8 mouse cellular contexts compared by ENCODE assay signal in genomic region chr4:136206033-136206893, GRCm38 (mm10). TPM values are rescaled to one million over a fixed set of nuclear protein-coding genes. Genes with fewer than 3 reads are reported as not detected.
DNase-seq lines count a peak whose midpoint lies in the region; ATAC-seq and TF ChIP-seq lines count a peak whose summit lies in the region.

Gene Asap3, plus strand, starts transcription at chr4:136206365.

- peak within 1 kb of the TSS; percentile 66 for H3K9ac ChIP-seq in forebrain, embryonic 15.5 days (replicated peaks)
- H3K9ac ChIP-seq in lung, embryonic 14.5 days, result peak within 1 kb of the TSS; percentile 58

- H3K4me2 ChIP-seq in forebrain, embryonic 15.5 days (replicated peaks), result peak within 1 kb of the TSS; percentile 92
- H3K4me2 ChIP-seq in lung, embryonic 14.5 days, result peak within 1 kb of the TSS; percentile 84

- DNase-seq in ES-CJ7 (ENCODE audit: low read depth, low spot score), result peak; percentile 97
- peak; percentile 51 for DNase-seq in cerebellum, adult 11 months
- DNase-seq in heart, postnatal 25 days (ENCODE audit: low spot score), result peak; percentile 90
- peak; percentile 77 to 82 for DNase-seq in layer of hippocampus, adult 2 months (ENCODE audit: low spot score in 2 of 2)
- DNase-seq in lung, embryonic 14.5 days, result peak; percentile 99
- DNase-seq in thymus, adult 2 months, result peak; percentile 91

- peak; percentile 40 for TF ChIP-seq CTCF in layer of hippocampus, adult 2 months (conservative IDR thresholded peaks at IDR 0.05)
- TF ChIP-seq CTCF in lung, embryonic 14.5 days (IDR thresholded peaks at IDR 0.05; ENCODE audit: low read depth), result no peak
- TF ChIP-seq CTCF in olfactory bulb, adult 2 months (IDR thresholded peaks at IDR 0.05; ENCODE audit: insufficient read depth, low read depth, low read length), result no peak
- no peak for TF ChIP-seq CTCF in thymus, adult 2 months (IDR thresholded peaks at IDR 0.05; ENCODE audit: borderline replicate concordance, control insufficient read depth, extremely low read depth, insufficient read depth, low read length, poor library complexity)

- peak within 1 kb of the TSS; percentile 55 for H3K4me3 ChIP-seq in forebrain, embryonic 15.5 days
- peak within 1 kb of the TSS; percentile 72 for H3K4me3 ChIP-seq in layer of hippocampus, adult 2 months
- peak within 1 kb of the TSS; percentile 53 for H3K4me3 ChIP-seq in lung, embryonic 14.5 days (ENCODE audit: low read depth, low read length)
- peak within 1 kb of the TSS; percentile 52 for H3K4me3 ChIP-seq in olfactory bulb, adult 2 months (ENCODE audit: insufficient read depth, low read depth, low read length)
- peak within 1 kb of the TSS; percentile 50 for H3K4me3 ChIP-seq in thymus, adult 2 months (ENCODE audit: control insufficient read depth, insufficient read depth, low read length)

- H3K27ac ChIP-seq in forebrain, embryonic 15.5 days (replicated peaks), result 0 out of 2 replicates have a peak within 1 kb of the TSS, but pooled peaks have one; percentile 6
- H3K27ac ChIP-seq in layer of hippocampus, adult 2 months, result peak within 1 kb of the TSS; percentile 69
- H3K27ac ChIP-seq in lung, embryonic 14.5 days (ENCODE audit: low read depth), result peak within 1 kb of the TSS; percentile 48; the same call in 1 of the 2 replicates
- H3K27ac ChIP-seq in olfactory bulb, adult 2 months (ENCODE audit: insufficient read depth, low read depth, low read length), result no peak within 1 kb of the TSS
- H3K27ac ChIP-seq in thymus, adult 2 months (ENCODE audit: control insufficient read depth, insufficient read depth, low read length), result no peak within 1 kb of the TSS

- H3K36me3 ChIP-seq in forebrain, embryonic 15.5 days, result no peaks in the 10 kb centered on the region
- H3K36me3 ChIP-seq in lung, embryonic 14.5 days (ENCODE audit: insufficient read depth), result no peaks in the 10 kb centered on the region
- H3K36me3 ChIP-seq in thymus, adult 2 months (ENCODE audit: control insufficient read depth, insufficient read depth, low read length), result no peaks in the 10 kb centered on the region

- no peaks in the 10 kb centered on the region for H3K27me3 ChIP-seq in forebrain, embryonic 15.5 days
- H3K27me3 ChIP-seq in lung, embryonic 14.5 days (ENCODE audit: insufficient read depth, low read length), result no peaks in the 10 kb centered on the region
- peaks cover 2% of the 10 kb centered on the region; the same call in 1 of the 2 replicates for H3K27me3 ChIP-seq in thymus, adult 2 months (ENCODE audit: control insufficient read depth, insufficient read depth, low read length)

- no peaks in the 10 kb centered on the region for H3K9me3 ChIP-seq in forebrain, embryonic 15.5 days
- H3K9me3 ChIP-seq in lung, embryonic 14.5 days (ENCODE audit: low read depth, low read length), result no peaks in the 10 kb centered on the region

- peaks cover 12% of the 10 kb centered on the region for H3K4me1 ChIP-seq in forebrain, embryonic 15.5 days
- H3K4me1 ChIP-seq in lung, embryonic 14.5 days (ENCODE audit: insufficient read depth), result 0 out of 2 replicates have a peak, but pooled peaks cover 10% of the 10 kb centered on the region
- peaks cover 13% of the 10 kb centered on the region for H3K4me1 ChIP-seq in olfactory bulb, adult 2 months (ENCODE audit: control insufficient read depth, insufficient read depth, low read length)
- H3K4me1 ChIP-seq in thymus, adult 2 months (replicated peaks; ENCODE audit: control insufficient read depth, insufficient read depth, low read length), result peaks cover 14% of the 10 kb centered on the region

- intact Hi-C loops in heart, postnatal 25 days (cut with DNase I), result no loop called here

- no peak for TF ChIP-seq POLR2A in olfactory bulb, adult 2 months (IDR thresholded peaks at IDR 0.05; ENCODE audit: insufficient read depth, low read depth, low read length)
- no peak for TF ChIP-seq POLR2A in thymus, adult 2 months (IDR thresholded peaks at IDR 0.05; ENCODE audit: control insufficient read depth, extremely low read depth, insufficient read depth, low read length, poor library complexity)

- under 1% methylated on average over 49 of the region's 54 CpGs for WGBS in forebrain, embryonic 15.5 days
- WGBS in lung, embryonic 14.5 days, result under 1% methylated on average over 54 of the region's 54 CpGs
- WGBS in olfactory bulb, adult 2 months, result 3% methylated on average over 54 of the region's 54 CpGs
- 1% methylated on average over 54 of the region's 54 CpGs for WGBS in thymus, adult 2 months

- peak; percentile 92 for ATAC-seq in forebrain, embryonic 15.5 days (replicated peaks)
- peak; percentile 94 for ATAC-seq in lung, embryonic 14.5 days (ENCODE audit: insufficient read depth)

RNA-seq across cellular contexts. Expression of gene Asap3, which starts in this region (rescaled TPM):
- 3.4 and 3.7 TPM in 2 replicates for polyA plus RNA-seq in forebrain, embryonic 15.5 days (2015; fragmentation: Nextera tagmentation; extraction: Ambion mirVana)
- 10 to 100 TPM in 1 of 2 experiments, 1 to 10 TPM in 1; 8.7 to 11.8 TPM for total RNA-seq in heart, postnatal 25 days (2021)
- 1 to 10 TPM; 2.5 to 3.1 TPM for total RNA-seq in layer of hippocampus, adult 2 months (2021)
- polyA plus RNA-seq in lung, embryonic 14.5 days (2014; fragmentation: Nextera tagmentation; extraction: Ambion mirVana), result 4.4 and 5.4 TPM in 2 replicates
- not detected in 2 replicates for polyA plus RNA-seq in olfactory bulb, adult 2 months (2012; ENCODE audit: insufficient read depth, insufficient read length, low replicate concordance, missing spikeins)
- 4.1 and 4.4 TPM in 2 replicates for polyA plus RNA-seq in thymus, adult 2 months (2012; rRNA removed)

Comparison
In these comparisons a context has a peak if more than half of its experiments do, and no peak if none do; other contexts are left out.
1. H3K27ac ChIP-seq: peak in forebrain, embryonic 15.5 days (single experiment), layer of hippocampus, adult 2 months (single experiment) and lung, embryonic 14.5 days (single experiment); none in olfactory bulb, adult 2 months (single experiment) and thymus, adult 2 months (single experiment).
2. Peak in every context shown above with its lines, with median percentiles within 50 percentile points of each other: DNase-seq and H3K4me3 ChIP-seq.